Mouse (Mus musculus) embryo, embryonic 11 days (tissue): Measurements from ENCODE around the gene Nr1h5.
A peak's percentile ranks its signal among the peaks of the same experiment; 100 is the strongest.

Experiments
- DNase-seq: peaks from one replicate; pipeline ENCODE4 v3.0.0-alpha.2; 2015

Nr1h5 gene

GRCm38 (mm10) chr3:102964033-102964432 lies at the start of gene Nr1h5:
Gene Nr1h5 (minus strand): TSS chr3:102964133.
- no peak for DNase-seq

DNA sequence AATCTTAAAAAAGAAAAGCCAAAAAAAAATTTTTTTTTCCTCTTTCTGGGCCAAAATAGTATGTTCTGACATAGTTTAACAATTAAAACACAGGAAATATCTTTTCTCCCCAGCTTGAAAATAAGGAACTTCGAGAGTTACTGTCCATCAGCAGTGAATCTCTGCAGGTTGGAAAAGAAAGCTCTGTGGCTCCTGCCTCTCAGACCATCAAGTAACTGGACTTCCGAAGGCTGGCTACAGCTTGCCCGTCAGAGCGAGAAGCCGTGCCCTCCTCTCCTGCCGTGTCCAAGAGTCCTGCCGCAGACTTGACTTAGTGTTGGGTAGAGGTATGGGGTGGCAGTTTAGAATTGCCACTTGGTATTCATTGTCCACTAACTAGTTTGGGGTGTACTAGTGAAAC lies 37.7 kb upstream of the Nr1h5 start:
- no peak for DNase-seq

- DNase-seq, result no peak
Measured at GRCm38 (mm10) chr3:102997591-102997990, 33.7 kb upstream of the Nr1h5 start.

- no peak for DNase-seq
Measured at GRCm38 (mm10) chr3:102997036-102997435, 33.1 kb upstream of the Nr1h5 start.

- peak; percentile 95 for DNase-seq
Measured at GRCm38 (mm10) chr3:102995605-102996321, 31.8 kb upstream of the Nr1h5 start, which contains the start of gene Sike1. Gene Sike1 (plus strand): TSS chr3:102995708.

DNA sequence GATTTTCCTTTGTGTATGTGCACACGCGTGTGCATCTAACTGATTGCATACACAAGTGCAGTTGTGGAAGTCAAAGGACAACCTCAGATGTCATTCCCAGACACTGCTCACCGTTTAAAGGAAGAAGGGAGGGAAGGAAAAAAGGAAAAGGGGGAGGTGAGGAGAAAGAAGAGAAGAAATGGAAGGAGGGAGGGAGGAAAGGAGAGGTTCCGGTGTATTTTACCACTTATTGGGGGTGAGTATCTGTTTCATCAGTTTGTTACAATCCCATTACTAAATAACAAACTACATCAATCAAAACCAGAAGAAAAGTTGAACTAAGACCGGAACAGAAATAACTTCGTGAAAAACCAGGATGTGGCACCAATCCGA lies 31.3 kb upstream of the Nr1h5 start:
- DNase-seq, result no peak

GRCm38 (mm10) chr3:102992936-102993335 lies 29.0 kb upstream of the Nr1h5 start:
- no peak for DNase-seq

DNA sequence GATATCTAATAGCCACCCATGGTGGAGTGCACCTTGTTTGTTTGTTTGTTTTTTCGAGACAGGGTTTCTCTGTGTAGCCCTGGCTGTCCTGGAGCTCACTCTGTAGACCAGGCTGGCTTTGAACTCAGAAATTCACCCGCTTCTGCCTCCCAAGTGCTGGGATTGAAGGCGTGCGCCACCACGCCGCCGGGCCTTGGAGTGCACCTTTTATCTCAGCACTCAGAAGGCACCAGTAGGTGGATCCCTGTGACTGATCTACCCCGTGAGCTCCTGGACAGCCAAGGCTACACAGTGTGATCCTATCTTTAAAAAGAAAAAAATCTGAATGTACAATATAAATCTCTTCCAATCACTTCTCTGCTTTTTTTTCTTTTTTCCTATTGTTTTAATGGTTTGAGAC lies 27.1 kb upstream of the Nr1h5 start:
- DNase-seq, result no peak

DNA sequence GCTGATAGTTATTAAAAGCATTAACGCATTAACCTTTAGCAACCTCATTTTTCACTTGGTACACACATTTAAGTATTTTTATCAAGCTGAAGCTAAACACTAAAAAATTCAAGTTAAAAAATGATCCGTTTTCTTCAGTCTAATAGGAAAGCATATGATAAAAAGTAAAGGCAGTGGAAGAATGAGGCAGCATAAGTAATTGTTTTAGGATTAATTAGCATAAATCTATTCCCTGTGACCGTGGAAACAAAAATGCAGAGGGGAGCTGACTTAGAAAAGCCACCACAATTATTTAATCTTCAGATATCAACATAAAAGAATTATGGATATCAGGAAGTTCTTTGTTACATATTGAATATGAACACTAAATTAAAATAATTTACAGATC lies 16.4 kb upstream of the Nr1h5 start:
- DNase-seq, result no peak

DNA sequence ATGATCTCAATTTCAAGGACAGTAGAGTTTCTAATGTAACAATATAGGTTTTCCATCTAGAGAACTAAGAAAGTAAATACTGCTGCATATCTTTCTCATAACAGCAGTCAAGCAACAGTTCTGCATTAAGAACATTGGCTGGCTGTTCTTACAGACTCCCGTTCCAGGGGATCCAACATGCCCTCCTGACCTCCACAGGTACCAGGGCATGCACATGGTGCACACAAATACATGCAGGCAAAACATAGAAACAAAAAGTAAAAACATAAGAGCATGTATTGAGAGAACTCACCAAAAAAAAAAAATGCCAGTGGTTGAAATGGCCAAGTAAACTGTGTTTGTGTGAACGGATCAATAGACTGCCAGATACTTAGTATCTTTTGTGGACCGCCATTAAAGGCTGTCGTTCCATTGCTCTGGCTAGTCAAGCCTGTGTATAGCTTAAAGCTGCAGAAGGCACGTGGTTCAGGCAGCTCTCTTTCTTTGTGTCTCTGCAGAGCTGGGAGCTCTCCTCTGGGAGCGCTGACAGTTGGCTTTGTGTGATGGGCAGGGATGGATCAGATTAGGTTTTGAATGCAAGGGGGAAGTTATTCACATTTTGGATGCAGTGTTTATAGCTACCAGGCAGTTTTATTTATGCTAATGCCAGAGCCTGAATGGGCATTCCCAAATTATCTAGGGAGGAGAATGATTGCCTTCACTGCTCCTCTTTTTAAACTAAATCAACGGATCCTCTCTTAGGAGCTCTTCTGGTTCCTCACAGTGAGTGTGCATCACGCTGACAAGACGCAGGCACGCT lies 15.8 kb upstream of the Nr1h5 start:
- peak; percentile 79 for DNase-seq

DNA sequence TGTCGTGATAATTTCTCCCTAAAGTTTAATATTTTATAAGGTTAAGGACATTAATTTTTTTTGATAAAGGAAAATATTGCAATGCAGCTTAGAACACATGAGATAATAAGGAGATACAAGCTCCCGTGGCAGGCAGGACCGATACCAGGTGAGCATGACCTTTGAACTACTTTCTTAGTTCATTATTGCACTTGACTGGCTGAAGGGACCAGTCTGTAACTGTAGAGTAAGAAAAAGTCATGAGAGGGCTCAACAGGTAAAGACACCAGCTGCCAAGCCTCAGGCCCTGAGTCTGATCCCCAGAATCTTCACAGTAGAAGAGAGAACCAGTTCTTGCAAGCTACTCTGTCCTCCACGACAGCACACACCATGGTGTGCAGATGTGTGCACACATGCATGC lies 13.0 kb upstream of the Nr1h5 start:
- DNase-seq, result no peak

DNA sequence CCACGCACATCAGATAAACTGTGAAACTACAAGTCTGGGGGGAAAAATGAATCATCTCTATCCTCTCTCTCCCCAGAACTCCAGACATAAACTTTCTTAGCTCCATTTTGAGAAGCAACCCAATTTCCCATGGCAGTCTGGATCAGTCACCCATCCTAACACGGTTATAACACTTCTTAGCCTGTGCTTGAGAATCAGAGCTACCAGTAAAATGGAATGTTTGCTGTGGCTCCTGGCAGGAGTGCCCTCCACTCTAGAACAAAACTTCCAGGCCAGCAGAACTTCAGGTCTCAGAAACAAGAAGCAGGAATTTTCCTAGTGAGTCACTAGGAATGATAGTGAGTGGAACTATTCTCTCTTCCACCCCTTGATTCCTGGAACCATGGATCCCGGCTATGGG lies 6.6 kb upstream of the Nr1h5 start:
- DNase-seq, result no peak

DNA sequence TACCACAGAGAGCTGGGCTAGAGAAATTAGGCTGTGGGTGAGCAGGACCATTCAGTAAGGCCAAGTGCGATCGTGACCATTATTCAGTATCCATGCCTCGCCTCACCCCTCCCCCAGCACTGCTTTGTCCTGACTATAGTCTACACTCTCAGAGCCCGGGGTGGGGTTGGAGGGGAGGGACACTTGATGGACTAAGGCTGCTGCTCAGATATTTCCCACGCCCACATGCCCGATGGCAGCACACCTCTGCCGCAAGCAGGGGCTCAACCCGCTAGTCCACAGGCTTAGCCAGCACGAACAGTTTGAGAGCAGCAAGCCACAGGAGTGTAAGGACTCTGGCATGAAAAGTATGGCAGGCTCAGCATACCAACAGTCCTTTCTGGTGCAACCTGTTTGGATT lies 6.1 kb upstream of the Nr1h5 start:
- DNase-seq, result peak; percentile 65

DNA sequence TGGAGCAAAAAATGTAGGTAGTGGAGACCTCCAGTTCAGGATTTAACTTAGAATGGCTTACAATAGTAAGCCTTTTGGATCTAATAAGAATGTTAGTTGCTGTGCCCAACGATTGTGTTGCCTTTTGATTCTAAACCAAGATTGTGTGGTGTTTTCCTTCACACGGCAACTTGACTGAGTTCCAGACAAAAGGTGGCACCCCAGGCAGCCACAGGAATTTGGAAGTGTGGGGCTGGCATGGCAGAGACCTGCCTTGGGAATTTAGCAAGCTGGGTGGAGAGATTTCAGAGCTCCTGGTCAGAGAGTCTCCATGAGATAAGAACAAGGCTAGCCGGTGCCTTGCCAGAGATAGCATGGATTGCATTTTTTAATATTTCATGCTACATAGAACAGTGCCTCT lies 8.3 kb downstream of the Nr1h5 start:
- no peak for DNase-seq

DNA sequence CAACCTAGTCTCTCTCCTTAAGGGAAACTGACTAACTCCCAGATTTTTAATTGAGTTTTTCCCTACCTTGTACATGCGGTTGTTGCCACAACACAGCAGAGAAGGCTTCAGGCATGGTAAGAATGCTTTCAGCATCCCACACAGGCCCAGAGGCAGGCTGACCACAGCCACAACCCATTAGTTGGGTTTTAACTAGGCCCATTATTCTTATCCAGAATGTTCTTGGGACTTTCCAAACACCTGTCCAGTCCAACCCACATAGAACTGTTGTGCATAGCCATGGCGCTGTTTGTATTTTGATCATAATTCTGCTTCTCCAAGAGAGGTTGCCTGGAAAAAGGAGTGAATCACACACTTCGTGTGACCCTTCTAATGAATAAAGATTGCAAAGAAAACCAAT lies 8.8 kb downstream of the Nr1h5 start:
- DNase-seq, result no peak

DNA sequence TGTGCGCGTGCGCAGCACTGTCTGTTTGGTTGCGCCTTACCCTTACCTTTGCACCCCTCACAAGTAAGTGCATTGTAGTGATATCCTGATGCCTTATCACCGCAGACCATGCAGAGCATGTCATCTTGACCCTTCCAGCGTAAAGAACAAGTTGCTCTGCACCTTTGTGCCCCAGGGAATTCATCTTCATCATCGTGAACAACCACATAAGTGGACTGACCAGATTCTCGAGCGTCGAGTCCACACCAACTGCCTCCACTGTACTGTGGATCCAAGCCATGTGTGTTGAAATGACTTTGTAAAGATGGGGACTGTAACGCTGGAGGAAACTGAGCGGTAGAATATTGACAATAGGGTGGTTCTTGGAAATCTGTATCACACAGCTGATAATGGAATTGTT lies 9.5 kb downstream of the Nr1h5 start:
- no peak for DNase-seq

DNA sequence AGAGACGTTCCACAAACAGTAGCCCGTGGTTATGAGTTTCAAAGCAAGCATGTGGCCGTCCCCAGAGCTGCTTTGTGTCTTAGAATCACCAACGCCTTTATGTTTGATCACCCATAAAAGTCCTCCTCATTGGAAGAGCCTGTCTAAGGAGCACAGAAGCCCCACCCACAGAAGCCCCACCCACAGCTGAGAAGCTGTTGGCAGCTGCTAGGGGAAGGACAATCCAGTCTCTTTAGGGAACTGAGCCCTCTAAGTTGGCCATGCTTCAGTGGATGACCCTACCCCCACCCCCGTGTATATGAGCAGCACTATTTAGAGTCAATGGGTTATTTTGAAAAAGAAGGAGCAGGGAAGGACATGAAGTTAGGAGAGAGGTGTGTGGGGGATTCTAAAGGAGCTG lies 17.1 kb downstream of the Nr1h5 start:
- DNase-seq, result peak; percentile 5

DNA sequence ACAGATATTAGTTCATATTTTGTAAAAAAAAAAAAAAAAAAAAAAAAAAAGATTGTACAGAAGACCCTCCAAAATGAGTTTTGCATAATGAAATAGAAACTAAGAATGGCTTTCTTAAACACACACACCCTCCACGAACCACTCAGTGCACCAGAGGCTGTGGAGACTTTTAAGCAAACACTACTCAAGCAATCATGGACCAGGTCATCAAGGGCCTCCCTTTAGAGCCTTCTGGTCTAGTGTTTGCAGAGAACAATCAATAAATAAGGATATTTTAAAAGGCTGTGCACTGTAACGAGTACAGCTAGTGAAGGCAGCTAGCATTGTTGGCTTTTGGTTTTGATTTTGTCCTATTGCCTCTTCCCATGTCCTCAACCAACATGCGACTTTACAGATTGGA lies 17.6 kb downstream of the Nr1h5 start:
- no peak for DNase-seq

GRCm38 (mm10) chr3:102938100-102938499 lies 25.8 kb downstream of the Nr1h5 start:
- no peak for DNase-seq

- no peak for DNase-seq
Measured at GRCm38 (mm10) chr3:102935451-102936354, 28.2 kb downstream of the Nr1h5 start, which contains the start of gene Sycp1. Gene Sycp1 (minus strand): TSS chr3:102936100.

- no peak for DNase-seq
Measured at GRCm38 (mm10) chr3:102899136-102899535, 64.8 kb downstream of the Nr1h5 start.
